Mouse (Mus musculus) ES-Bruce4 (cell line): ENCODE data around the gene Ccm2.

Source experiments
- CTCF ChIP-seq: IDR thresholded peaks from one replicate; pipeline ENCODE4 v1.8.1; 2011; ENCODE audit warnings: low read depth, low read length
- EP300 ChIP-seq: IDR thresholded peaks from 2 replicates; pipeline ENCODE4 v1.6.1; 2011; ENCODE audit warnings: low read depth, low read length; ENCODE audit not compliant: insufficient read depth

DNA sequence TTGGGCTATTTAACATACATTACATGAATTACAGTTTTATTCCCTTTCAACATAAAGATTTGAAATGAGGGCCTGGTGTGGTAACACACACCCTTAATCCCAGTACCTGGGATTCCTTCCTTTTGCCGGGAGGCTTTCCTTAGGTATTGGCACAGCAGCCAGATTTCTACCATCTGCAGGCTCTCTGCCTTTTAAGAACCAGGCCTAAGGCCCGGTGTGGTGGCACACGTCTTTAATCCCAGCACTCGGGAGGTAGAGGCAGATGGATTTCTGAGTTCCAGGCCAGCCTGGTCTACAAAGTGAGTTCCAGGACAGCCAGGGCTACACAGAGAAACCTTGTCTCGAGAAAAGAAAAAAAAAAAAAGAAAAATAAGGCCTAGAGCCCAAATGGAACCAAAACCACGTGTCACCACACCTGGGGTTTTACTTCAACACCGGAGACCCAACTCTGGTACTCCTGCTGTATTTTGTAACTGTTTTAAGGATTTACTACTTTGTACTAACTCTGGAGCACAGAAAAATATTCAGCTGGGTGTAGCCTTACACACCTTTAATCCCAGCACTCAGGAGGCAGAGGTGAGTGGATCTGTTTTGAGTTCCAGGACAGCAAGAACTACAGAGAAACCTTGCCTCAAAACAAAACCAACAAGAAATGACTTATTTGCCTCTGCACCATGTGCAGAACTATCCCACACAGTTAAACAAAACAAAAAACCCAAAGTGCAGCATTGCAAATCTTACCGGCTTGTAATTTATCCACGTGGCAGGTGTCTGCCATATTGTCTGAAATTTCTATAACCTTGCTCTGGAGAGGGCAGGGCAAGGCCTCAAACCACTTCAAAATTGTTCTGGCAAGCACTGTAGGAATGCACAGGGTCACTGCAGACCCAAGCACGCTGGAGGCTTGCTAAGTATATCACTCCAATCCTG lies 19.2 kb upstream of the Ccm2 start:
- TF ChIP-seq CTCF (no peak), EP300 (no peak)
